Mouse (Mus musculus) small intestine, adult 2 months (tissue): ENCODE measurements around the gene Pnldc1.
"Not testable (repeated sequence)": the region's sequence is repeated elsewhere in the genome, so short reads cannot be mapped to it uniquely, and the experiment has no call there.

Experiments
- CTCF ChIP-seq: fragments of 200-500 bp; IDR thresholded peaks from 2 replicates; pipeline ENCODE4 v1.5.1; 2012; ENCODE audit warnings: low read depth, mild to moderate bottlenecking, control low read depth, inconsistent platforms, low read length, moderate library complexity, mixed read lengths; ENCODE audit not compliant: insufficient replicate concordance, insufficient read length; ENCODE audit errors: extremely low read depth
- POLR2A ChIP-seq: fragments of 200-500 bp; IDR thresholded peaks from 2 replicates; pipeline ENCODE4 v1.6.1; 2012; ENCODE audit warnings: low read depth, mild to moderate bottlenecking, control low read depth, inconsistent platforms, low read length, moderate library complexity

DNA sequence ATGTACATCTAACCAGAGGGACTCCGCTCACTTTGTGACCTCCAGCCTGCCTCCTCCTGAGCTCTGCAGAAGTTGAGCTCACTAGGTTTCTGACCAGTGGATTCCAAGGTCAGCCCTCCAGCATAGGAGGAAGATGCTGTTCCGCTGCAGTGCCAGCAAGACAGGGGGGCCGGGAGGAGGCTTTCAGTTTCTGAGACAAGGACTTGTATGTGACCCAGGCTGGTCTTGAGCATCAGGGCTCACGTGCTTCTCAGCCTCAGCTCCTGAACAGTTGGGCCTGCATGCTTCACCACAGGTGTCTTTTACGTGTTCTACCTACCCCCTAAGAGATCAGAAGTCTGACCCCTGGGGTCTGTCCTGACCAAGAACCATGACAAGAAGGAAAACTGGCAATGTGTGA is 21.5 kb upstream of the Pnldc1 start:
- not testable (repeated sequence) for TF ChIP-seq POLR2A, CTCF
